Mouse (Mus musculus): ENCODE results near the gene Cdkal1. TPM values are rescaled to one million over a fixed set of nuclear protein-coding genes. Genes with fewer than 3 reads are reported as not detected.
A peak's percentile ranks its signal among the peaks of the same experiment; 100 is the strongest.

Cdkal1 gene
- polyA plus RNA-seq, 1 experiment from 2014 or later: 14.7 TPM

- no peak for DNase-seq (ENCODE audit: low spot score)
- WGBS: 33% methylated on average over 1 of the region's 1 CpGs
- Histone ChIP-seq H3K27me3 (ENCODE audit: control insufficient read depth, insufficient read depth, low read length) (no peaks in the 10 kb centered on the region), H3K27ac (replicated peaks) (no peak overlapping the region), H3K36me3 (ENCODE audit: control insufficient read depth, insufficient read depth, low read length) (no peaks in the 10 kb centered on the region), H3K4me3 (ENCODE audit: low read depth, low read length) (no peak overlapping the region), H3K9ac (ENCODE audit: low read length) (no peak overlapping the region), H3K4me2 (replicated peaks; ENCODE audit: low read depth) (no peak overlapping the region), H3K9me3 (ENCODE audit: control insufficient read depth, low read length) (no peaks in the 10 kb centered on the region), H3K4me1 (replicated peaks; ENCODE audit: control insufficient read depth, insufficient read depth) (no peaks in the 10 kb centered on the region)
- no peak for TF ChIP-seq CTCF (IDR thresholded peaks at IDR 0.05; ENCODE audit: low read depth)
- TF ChIP-seq EP300 (optimal IDR thresholded peaks at IDR 0.05): no peak
- no peak for ATAC-seq (ENCODE audit: low FRiP score, low TSS enrichment)
Measured at GRCm38 (mm10) chr13:29537906-29538305, 317.6 kb downstream of the Cdkal1 start.

- WGBS: 60% methylated on average over 5 of the region's 5 CpGs
- Histone ChIP-seq H3K4me1 (replicated peaks; ENCODE audit: control insufficient read depth, insufficient read depth) (no peaks in the 10 kb centered on the region), H3K27me3 (ENCODE audit: control insufficient read depth, insufficient read depth, low read length) (no peaks in the 10 kb centered on the region), H3K4me3 (ENCODE audit: low read depth, low read length) (no peak overlapping the region), H3K9ac (ENCODE audit: low read length) (no peak overlapping the region), H3K27ac (replicated peaks) (no peak overlapping the region), H3K4me2 (replicated peaks; ENCODE audit: low read depth) (no peak overlapping the region), H3K36me3 (ENCODE audit: control insufficient read depth, insufficient read depth, low read length) (no peaks in the 10 kb centered on the region), H3K9me3 (ENCODE audit: control insufficient read depth, low read length) (no peaks in the 10 kb centered on the region)
- no peak for ATAC-seq (ENCODE audit: low FRiP score, low TSS enrichment)
- TF ChIP-seq EP300 (optimal IDR thresholded peaks at IDR 0.05): no peak
- TF ChIP-seq CTCF (IDR thresholded peaks at IDR 0.05; ENCODE audit: low read depth): no peak
- no peak for DNase-seq (ENCODE audit: low spot score)
Measured at GRCm38 (mm10) chr13:29533586-29533985, 321.9 kb downstream of the Cdkal1 start.

GRCm38 (mm10) chr13:29528344-29528743 lies 327.1 kb downstream of the Cdkal1 start:
- no peak overlapping the region for H3K9ac ChIP-seq (ENCODE audit: low read length)
- no peaks in the 10 kb centered on the region for H3K27me3 ChIP-seq (ENCODE audit: control insufficient read depth, insufficient read depth, low read length)
- H3K4me3 ChIP-seq (ENCODE audit: low read depth, low read length): no peak overlapping the region
- H3K4me1 ChIP-seq (replicated peaks; ENCODE audit: control insufficient read depth, insufficient read depth): no peaks in the 10 kb centered on the region
- no peak overlapping the region for H3K27ac ChIP-seq (replicated peaks)
- no peak overlapping the region for H3K4me2 ChIP-seq (replicated peaks; ENCODE audit: low read depth)
- ATAC-seq (ENCODE audit: low FRiP score, low TSS enrichment): no peak
- TF ChIP-seq CTCF (IDR thresholded peaks at IDR 0.05; ENCODE audit: low read depth) (no peak), EP300 (optimal IDR thresholded peaks at IDR 0.05) (no peak)
- no peaks in the 10 kb centered on the region for H3K36me3 ChIP-seq (ENCODE audit: control insufficient read depth, insufficient read depth, low read length)
- H3K9me3 ChIP-seq (ENCODE audit: control insufficient read depth, low read length): no peaks in the 10 kb centered on the region
- DNase-seq (ENCODE audit: low spot score): no peak
- WGBS: 84% methylated on average over 5 of the region's 5 CpGs

GRCm38 (mm10) chr13:29521321-29521720 lies 334.2 kb downstream of the Cdkal1 start:
- Histone ChIP-seq H3K36me3 (ENCODE audit: control insufficient read depth, insufficient read depth, low read length) (peaks cover 4% of the 10 kb centered on the region; the same call in 1 of the 2 replicates), H3K27me3 (ENCODE audit: control insufficient read depth, insufficient read depth, low read length) (no peaks in the 10 kb centered on the region), H3K9ac (ENCODE audit: low read length) (no peak overlapping the region), H3K27ac (replicated peaks) (no peak overlapping the region), H3K9me3 (ENCODE audit: control insufficient read depth, low read length) (no peaks in the 10 kb centered on the region), H3K4me3 (ENCODE audit: low read depth, low read length) (no peak overlapping the region), H3K4me1 (replicated peaks; ENCODE audit: control insufficient read depth, insufficient read depth) (no peaks in the 10 kb centered on the region), H3K4me2 (replicated peaks; ENCODE audit: low read depth) (no peak overlapping the region)
- DNase-seq (ENCODE audit: low spot score) (no peak), ATAC-seq (ENCODE audit: low FRiP score, low TSS enrichment) (no peak)
- TF ChIP-seq EP300 (optimal IDR thresholded peaks at IDR 0.05): no peak
- TF ChIP-seq CTCF (IDR thresholded peaks at IDR 0.05; ENCODE audit: low read depth): no peak
- WGBS: 71% methylated on average over 4 of the region's 4 CpGs

GRCm38 (mm10) chr13:29514071-29514470 lies 341.4 kb downstream of the Cdkal1 start:
- no peaks in the 10 kb centered on the region for H3K9me3 ChIP-seq (ENCODE audit: control insufficient read depth, low read length)
- H3K27ac ChIP-seq (replicated peaks): no peak overlapping the region
- peaks cover 4% of the 10 kb centered on the region; the same call in 1 of the 2 replicates for H3K36me3 ChIP-seq (ENCODE audit: control insufficient read depth, insufficient read depth, low read length)
- H3K9ac ChIP-seq (ENCODE audit: low read length): no peak overlapping the region
- TF ChIP-seq EP300 (optimal IDR thresholded peaks at IDR 0.05) (no peak), CTCF (IDR thresholded peaks at IDR 0.05; ENCODE audit: low read depth) (no peak)
- no peak overlapping the region for H3K4me3 ChIP-seq (ENCODE audit: low read depth, low read length)
- no peak for DNase-seq (ENCODE audit: low spot score)
- 64% methylated on average over 1 of the region's 1 CpGs for WGBS
- H3K4me2 ChIP-seq (replicated peaks; ENCODE audit: low read depth): no peak overlapping the region
- no peak for ATAC-seq (ENCODE audit: low FRiP score, low TSS enrichment)
- H3K4me1 ChIP-seq (replicated peaks; ENCODE audit: control insufficient read depth, insufficient read depth): no peaks in the 10 kb centered on the region
- no peaks in the 10 kb centered on the region for H3K27me3 ChIP-seq (ENCODE audit: control insufficient read depth, insufficient read depth, low read length)

- peak; percentile 92 for ATAC-seq (ENCODE audit: low FRiP score, low TSS enrichment)
- 49% methylated on average over 4 of the region's 4 CpGs for WGBS
- no peak overlapping the region for H3K9ac ChIP-seq (ENCODE audit: low read length)
- H3K9me3 ChIP-seq (ENCODE audit: control insufficient read depth, low read length): no peaks in the 10 kb centered on the region
- no peak overlapping the region for H3K4me2 ChIP-seq (replicated peaks; ENCODE audit: low read depth)
- TF ChIP-seq EP300 (optimal IDR thresholded peaks at IDR 0.05): no peak
- TF ChIP-seq CTCF (IDR thresholded peaks at IDR 0.05; ENCODE audit: low read depth): no peak
- H3K27me3 ChIP-seq (ENCODE audit: control insufficient read depth, insufficient read depth, low read length): no peaks in the 10 kb centered on the region
- no peaks in the 10 kb centered on the region; the same call in 1 of the 2 replicates for H3K4me1 ChIP-seq (replicated peaks; ENCODE audit: control insufficient read depth, insufficient read depth)
- DNase-seq (ENCODE audit: low spot score): peak; percentile 53
- no peak overlapping the region for H3K4me3 ChIP-seq (ENCODE audit: low read depth, low read length)
- peak overlapping the region; percentile 71 for H3K27ac ChIP-seq (replicated peaks)
- H3K36me3 ChIP-seq (ENCODE audit: control insufficient read depth, insufficient read depth, low read length): no peaks in the 10 kb centered on the region
Measured at GRCm38 (mm10) chr13:29504861-29505568, 350.5 kb downstream of the Cdkal1 start.
